Mouse (Mus musculus) limb, embryonic 13.5 days (tissue): ENCODE results near the gene Aes. TPM values are rescaled to one million over a fixed set of nuclear protein-coding genes. Genes with fewer than 3 reads are reported as not detected.

Experiments
- ATAC-seq: fragments of 200-750 bp; cut with Nextera tagmentation; 2 replicates; pipeline ENCODE4 v1.8.0; 2017; ENCODE audit warnings: low read depth, moderate number of reproducible peaks, moderate TSS enrichment; ENCODE audit not compliant: low FRiP score
- H3K27ac ChIP-seq: fragments of 300-500 bp; sonication (generic); 2 replicates; pipeline ENCODE4 v1.5.1; 2015; ENCODE audit warnings: inconsistent platforms, mild to moderate bottlenecking, moderate library complexity
- H3K27me3 ChIP-seq: fragments of 300-500 bp; sonication (generic); 2 replicates; pipeline ENCODE4 v1.6.1; 2015; ENCODE audit warnings: mild to moderate bottlenecking, inconsistent platforms
- H3K36me3 ChIP-seq: fragments of 300-500 bp; sonication (generic); 2 replicates; pipeline ENCODE4 v1.6.1; 2015; ENCODE audit warnings: inconsistent platforms, mild to moderate bottlenecking, moderate library complexity
- H3K4me1 ChIP-seq: fragments of 300-500 bp; sonication (generic); 2 replicates; pipeline ENCODE4 v1.6.1; 2015; ENCODE audit warnings: inconsistent platforms
- H3K4me2 ChIP-seq: fragments of 300-500 bp; sonication (generic); replicated peaks from 2 replicates; pipeline ENCODE4 v1.6.1; 2015; ENCODE audit warnings: inconsistent platforms, mild to moderate bottlenecking, moderate library complexity
- H3K4me3 ChIP-seq: fragments of 300-500 bp; sonication (generic); 2 replicates; pipeline ENCODE4 v1.5.1; 2015; ENCODE audit warnings: moderate library complexity, mild to moderate bottlenecking, inconsistent platforms
- H3K9ac ChIP-seq: fragments of 300-500 bp; sonication (generic); 2 replicates; pipeline ENCODE4 v1.6.1; 2015; ENCODE audit warnings: mild to moderate bottlenecking, inconsistent platforms
- H3K9me3 ChIP-seq: fragments of 300-500 bp; sonication (generic); 2 replicates; pipeline ENCODE4 v1.6.1; 2016; ENCODE audit warnings: inconsistent platforms
- WGBS: fragments of 180-500 bp; shearing (Covaris S2); methylation state at CpG from one replicate; pipeline ENCODE4 v1.1.7; 2015; 5-methylcytosine and 5-hydroxymethylcytosine counted together
- polyA plus RNA-seq: library from polyadenylated mRNA; unstranded; fragments of >200 nt; fragmentation: Nextera tagmentation; extraction: Ambion mirVana; gene quantifications from 2 replicates; pipeline ENCODE4 v1.2.1, GENCODE M21; 2015

Aes gene
- polyA plus RNA-seq, 1 experiment from 2014 or later = 492 TPM

- H3K9ac ChIP-seq = peak overlapping the region; percentile 27; the same call in 1 of the 2 replicates
- peaks cover 32% of the 10 kb centered on the region for H3K27me3 ChIP-seq
- 6% methylated on average over 9 of the region's 9 CpGs for WGBS
- ATAC-seq = no peak; the same call in 1 of the 2 replicates
- peak overlapping the region; percentile 63 for H3K4me2 ChIP-seq
- peak overlapping the region; percentile 25 for H3K4me3 ChIP-seq
- H3K9me3 ChIP-seq = no peaks in the 10 kb centered on the region
- peaks cover 5% of the 10 kb centered on the region for H3K36me3 ChIP-seq
- H3K27ac ChIP-seq = peak overlapping the region; percentile 82
- H3K4me1 ChIP-seq = peaks cover 84% of the 10 kb centered on the region
Observed at GRCm38 (mm10) chr10:81572133-81572671, 12.9 kb downstream of the Aes start.

GRCm38 (mm10) chr10:81572975-81573374 is 13.7 kb downstream of the Aes start:
- Histone ChIP-seq H3K36me3 (0 out of 2 replicates have a peak, but pooled peaks cover 6% of the 10 kb centered on the region), H3K27ac (no peak overlapping the region), H3K27me3 (peaks cover 32% of the 10 kb centered on the region), H3K4me1 (peaks cover 84% of the 10 kb centered on the region), H3K4me3 (no peak overlapping the region), H3K9ac (no peak overlapping the region), H3K4me2 (peak overlapping the region; percentile 63), H3K9me3 (no peaks in the 10 kb centered on the region)
- ATAC-seq = no peak
- 13% methylated on average over 9 of the region's 9 CpGs for WGBS

- H3K27ac ChIP-seq = peak within 1 kb of the TSS; percentile 40; the same call in 1 of the 2 replicates
- peak within 1 kb of the TSS; percentile 90 for H3K4me2 ChIP-seq
- peak within 1 kb of the TSS; percentile 76 for H3K9ac ChIP-seq
- no peaks in the 10 kb centered on the region for H3K9me3 ChIP-seq
- no peak for ATAC-seq
- peak within 1 kb of the TSS; percentile 71 for H3K4me3 ChIP-seq
- peaks cover 32% of the 10 kb centered on the region for H3K27me3 ChIP-seq
- 0 out of 2 replicates have a peak, but pooled peaks cover 8% of the 10 kb centered on the region for H3K36me3 ChIP-seq
- 29% methylated on average over 10 of the region's 10 CpGs for WGBS
- peaks cover 70% of the 10 kb centered on the region for H3K4me1 ChIP-seq
Observed at GRCm38 (mm10) chr10:81574081-81575056, 15.1 kb downstream of the Aes start, which contains the start of gene Tle2. Tle2 (plus strand) TSS chr10:81574561.

GRCm38 (mm10) chr10:81575208-81575631 is 15.9 kb downstream of the Aes start:
- Histone ChIP-seq H3K9me3 (no peaks in the 10 kb centered on the region), H3K36me3 (peaks cover 13% of the 10 kb centered on the region; the same call in 1 of the 2 replicates), H3K4me3 (peak overlapping the region; percentile 71), H3K27ac (peak overlapping the region; percentile 40; the same call in 1 of the 2 replicates), H3K27me3 (peaks cover 38% of the 10 kb centered on the region), H3K9ac (peak overlapping the region; percentile 76), H3K4me2 (peak overlapping the region; percentile 90), H3K4me1 (peaks cover 68% of the 10 kb centered on the region)
- WGBS = under 1% methylated on average over 27 of the region's 30 CpGs
- no peak for ATAC-seq

- 3% methylated on average over 6 of the region's 6 CpGs for WGBS
- Histone ChIP-seq H3K9me3 (no peaks in the 10 kb centered on the region), H3K36me3 (peaks cover 18% of the 10 kb centered on the region; the same call in 1 of the 2 replicates), H3K27me3 (peaks cover 43% of the 10 kb centered on the region), H3K4me2 (peak overlapping the region; percentile 90), H3K9ac (peak overlapping the region; percentile 76), H3K4me3 (peak overlapping the region; percentile 71), H3K4me1 (peaks cover 68% of the 10 kb centered on the region), H3K27ac (peak overlapping the region; percentile 40; the same call in 1 of the 2 replicates)
- ATAC-seq = no peak
Observed at GRCm38 (mm10) chr10:81575695-81576094, 16.4 kb downstream of the Aes start.

- Histone ChIP-seq H3K27ac (no peak overlapping the region), H3K9ac (peak overlapping the region; percentile 43; the same call in 1 of the 2 replicates), H3K36me3 (peaks cover 53% of the 10 kb centered on the region), H3K9me3 (no peaks in the 10 kb centered on the region), H3K4me2 (no peak overlapping the region), H3K4me1 (peaks cover 53% of the 10 kb centered on the region), H3K4me3 (no peak overlapping the region), H3K27me3 (peaks cover 21% of the 10 kb centered on the region; the same call in 1 of the 2 replicates)
- ATAC-seq = no peak
- 63% methylated on average over 4 of the region's 4 CpGs for WGBS
Observed at GRCm38 (mm10) chr10:81579967-81580366, 20.7 kb downstream of the Aes start.

GRCm38 (mm10) chr10:81580441-81581070 is 21.3 kb downstream of the Aes start:
- Histone ChIP-seq H3K9ac (peak overlapping the region; percentile 43), H3K4me2 (0 out of 2 replicates have a peak overlapping the region, but pooled peaks have one; percentile 11)

GRCm38 (mm10) chr10:81583347-81583746 is 24.1 kb downstream of the Aes start:
- Histone ChIP-seq H3K4me2 (no peak overlapping the region), H3K27me3 (peaks cover 23% of the 10 kb centered on the region; the same call in 1 of the 2 replicates), H3K4me3 (no peak overlapping the region), H3K27ac (no peak overlapping the region), H3K9ac (no peak overlapping the region), H3K36me3 (peaks cover 79% of the 10 kb centered on the region), H3K9me3 (no peaks in the 10 kb centered on the region), H3K4me1 (peaks cover 29% of the 10 kb centered on the region)
- ATAC-seq = no peak
- WGBS = 66% methylated on average over 6 of the region's 6 CpGs

More at GRCm38 (mm10) chr10:81580441-81581070, 21.3 kb downstream of the Aes start:
- Histone ChIP-seq H3K36me3 (peaks cover 59% of the 10 kb centered on the region), H3K4me1 (peaks cover 49% of the 10 kb centered on the region), H3K27me3 (peaks cover 21% of the 10 kb centered on the region; the same call in 1 of the 2 replicates), H3K27ac (no peak overlapping the region), H3K4me3 (no peak overlapping the region), H3K9me3 (no peaks in the 10 kb centered on the region)
- ATAC-seq = no peak
- WGBS = 51% methylated on average over 25 of the region's 25 CpGs

- no peak for ATAC-seq
- no peak overlapping the region for H3K4me2 ChIP-seq
- peaks cover 64% of the 10 kb centered on the region for H3K36me3 ChIP-seq
- H3K9ac ChIP-seq = no peak overlapping the region
- WGBS = 61% methylated on average over 7 of the region's 7 CpGs
- no peak overlapping the region for H3K4me3 ChIP-seq
- H3K9me3 ChIP-seq = no peaks in the 10 kb centered on the region
- peaks cover 25% of the 10 kb centered on the region; the same call in 1 of the 2 replicates for H3K27me3 ChIP-seq
- no peak overlapping the region for H3K27ac ChIP-seq
- no peaks in the 10 kb centered on the region for H3K4me1 ChIP-seq
Observed at GRCm38 (mm10) chr10:81588739-81589138, 29.5 kb downstream of the Aes start.

GRCm38 (mm10) chr10:81591846-81592245 is 32.6 kb downstream of the Aes start:
- H3K9ac ChIP-seq = no peak overlapping the region
- ATAC-seq = no peak
- H3K36me3 ChIP-seq = peaks cover 35% of the 10 kb centered on the region
- no peak overlapping the region for H3K4me2 ChIP-seq
- peaks cover 20% of the 10 kb centered on the region for H3K4me1 ChIP-seq
- H3K27ac ChIP-seq = no peak overlapping the region
- H3K4me3 ChIP-seq = no peak overlapping the region
- 59% methylated on average over 9 of the region's 9 CpGs for WGBS
- no peaks in the 10 kb centered on the region for H3K9me3 ChIP-seq
- peaks cover 39% of the 10 kb centered on the region; the same call in 1 of the 2 replicates for H3K27me3 ChIP-seq

GRCm38 (mm10) chr10:81592631-81593030 is 33.3 kb downstream of the Aes start:
- no peaks in the 10 kb centered on the region for H3K9me3 ChIP-seq
- H3K4me1 ChIP-seq = peaks cover 28% of the 10 kb centered on the region
- H3K4me3 ChIP-seq = no peak overlapping the region
- WGBS = 76% methylated on average over 7 of the region's 7 CpGs
- no peak overlapping the region for H3K27ac ChIP-seq
- H3K4me2 ChIP-seq = no peak overlapping the region
- H3K36me3 ChIP-seq = peaks cover 27% of the 10 kb centered on the region
- H3K9ac ChIP-seq = no peak overlapping the region
- peaks cover 31% of the 10 kb centered on the region; the same call in 1 of the 2 replicates for H3K27me3 ChIP-seq
- ATAC-seq = no peak
